Mouse (Mus musculus): Measurements from ENCODE around the gene Pigv.
"Not testable (repeated sequence)": the region's sequence is repeated elsewhere in the genome, so short reads cannot be mapped to it uniquely, and the experiment has no call there.

GRCm38 (mm10) chr4:133649464-133649863, 23.0 kb downstream of the Pigv start:
- TF ChIP-seq CTCF (IDR thresholded peaks at IDR 0.05; ENCODE audit: control insufficient read depth, insufficient read depth, insufficient read length); MAX (IDR thresholded peaks at IDR 0.05); CEBPB (IDR thresholded peaks at IDR 0.05; ENCODE audit: low read depth); USF1 (IDR thresholded peaks at IDR 0.05; ENCODE audit: low read depth): not testable (repeated sequence)

Data from C2C12 (cell line).